Mouse (Mus musculus) cerebellum, adult 2 months (tissue): ENCODE results near the gene Cd96. TPM values are rescaled to one million over a fixed set of nuclear protein-coding genes. Genes with fewer than 3 reads are reported as not detected.

Experiments used
- DNase-seq, 2 experiments: peaks; one replicate each; pipeline ENCODE4 v3.0.0; 2021
- H3K27ac ChIP-seq: fragments of 200-500 bp; 2 replicates; pipeline ENCODE4 v1.5.1; 2012; ENCODE audit warnings: low read length, control low read depth, inconsistent platforms; ENCODE audit not compliant: insufficient read depth
- H3K27me3 ChIP-seq: fragments of 200-500 bp; 2 replicates; pipeline ENCODE4 v1.6.1; 2012; ENCODE audit warnings: inconsistent platforms, mild to moderate bottlenecking, low read length, moderate library complexity; ENCODE audit not compliant: control insufficient read depth, insufficient read depth
- H3K4me1 ChIP-seq: fragments of 200-500 bp; 2 replicates; pipeline ENCODE4 v1.6.1; 2011; ENCODE audit warnings: low read length; ENCODE audit not compliant: control insufficient read depth, insufficient read depth
- H3K4me3 ChIP-seq: fragments of 200-500 bp; replicated peaks from 2 replicates; pipeline ENCODE3; 2011; ENCODE audit warnings: mild to moderate bottlenecking, low read depth, low read length, control low read depth; ENCODE audit not compliant: insufficient read depth
- CTCF ChIP-seq: fragments of 200-500 bp; IDR thresholded peaks from 2 replicates; pipeline ENCODE4 v1.5.1; 2011; ENCODE audit warnings: low read depth, mild to moderate bottlenecking, control low read depth, low read length, moderate library complexity, borderline replicate concordance; ENCODE audit not compliant: insufficient read depth
- POLR2A ChIP-seq: fragments of 200-500 bp; IDR thresholded peaks from 2 replicates; pipeline ENCODE4 v1.6.1; 2011; ENCODE audit warnings: low read length, control low read depth, borderline replicate concordance; ENCODE audit not compliant: insufficient read depth
- WGBS: fragments of 180-500 bp; shearing (Covaris S2); methylation state at CpG from one replicate; pipeline ENCODE4 v1.1.7; 2018; 5-methylcytosine and 5-hydroxymethylcytosine counted together
- polyA plus RNA-seq: library from polyadenylated mRNA; depleted of rRNA; stranded (reverse); fragments of >200 nt; gene quantifications from 2 replicates; pipeline ENCODE4 v1.2.3, GENCODE M21; 2012

Cd96 gene
- polyA plus RNA-seq, 1 experiment = 0.05 TPM

- no peak overlapping the region for H3K27ac ChIP-seq
- no peaks in the 10 kb centered on the region for H3K4me1 ChIP-seq
- no peaks in the 10 kb centered on the region for H3K27me3 ChIP-seq
- TF ChIP-seq CTCF (no peak), POLR2A (no peak)
- H3K4me3 ChIP-seq = no peak overlapping the region
- no peak for DNase-seq
- 46% methylated on average over 2 of the region's 2 CpGs for WGBS
Observed at GRCm38 (mm10) chr16:46036261-46036660, 83.8 kb downstream of the Cd96 start.

GRCm38 (mm10) chr16:46033896-46034295, 86.2 kb downstream of the Cd96 start:
- Histone ChIP-seq H3K4me1 (no peaks in the 10 kb centered on the region), H3K27me3 (no peaks in the 10 kb centered on the region), H3K4me3 (no peak overlapping the region), H3K27ac (no peak overlapping the region)
- 31% methylated on average over 9 of the region's 9 CpGs for WGBS
- TF ChIP-seq POLR2A (no peak), CTCF (no peak)
- no peak for DNase-seq

DNA sequence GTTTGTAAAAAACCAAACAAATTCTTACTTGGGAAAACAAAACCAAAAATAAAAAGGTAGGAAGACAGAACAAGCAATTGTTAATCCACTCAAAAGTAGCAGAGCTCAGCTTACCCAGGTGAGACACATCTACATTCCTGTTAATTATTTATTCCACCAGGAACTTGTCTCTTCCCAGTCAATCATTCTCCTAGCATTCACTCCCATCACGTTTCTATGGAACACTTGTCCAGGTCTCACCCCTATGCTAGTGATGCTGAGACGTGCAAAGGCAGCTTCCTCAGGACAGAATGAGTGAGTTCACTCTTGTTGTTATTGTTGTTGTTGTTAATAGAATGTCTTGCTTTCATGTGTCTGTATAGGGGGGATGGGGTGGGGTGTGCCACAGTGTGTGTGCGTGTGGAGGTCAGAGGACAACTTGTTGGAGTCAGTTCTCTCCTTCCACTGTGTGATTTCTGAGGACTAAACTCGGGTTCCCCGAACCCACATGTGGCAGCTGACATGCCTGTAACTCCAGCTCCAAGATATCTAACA, 97.0 kb downstream of the Cd96 start:
- Histone ChIP-seq H3K4me3 (no peak overlapping the region), H3K27me3 (no peaks in the 10 kb centered on the region; the same call in 1 of the 2 replicates), H3K4me1 (no peaks in the 10 kb centered on the region), H3K27ac (no peak overlapping the region)
- 70% methylated on average over 5 of the region's 5 CpGs for WGBS
- no peak for DNase-seq
- TF ChIP-seq POLR2A (no peak), CTCF (no peak)

DNA sequence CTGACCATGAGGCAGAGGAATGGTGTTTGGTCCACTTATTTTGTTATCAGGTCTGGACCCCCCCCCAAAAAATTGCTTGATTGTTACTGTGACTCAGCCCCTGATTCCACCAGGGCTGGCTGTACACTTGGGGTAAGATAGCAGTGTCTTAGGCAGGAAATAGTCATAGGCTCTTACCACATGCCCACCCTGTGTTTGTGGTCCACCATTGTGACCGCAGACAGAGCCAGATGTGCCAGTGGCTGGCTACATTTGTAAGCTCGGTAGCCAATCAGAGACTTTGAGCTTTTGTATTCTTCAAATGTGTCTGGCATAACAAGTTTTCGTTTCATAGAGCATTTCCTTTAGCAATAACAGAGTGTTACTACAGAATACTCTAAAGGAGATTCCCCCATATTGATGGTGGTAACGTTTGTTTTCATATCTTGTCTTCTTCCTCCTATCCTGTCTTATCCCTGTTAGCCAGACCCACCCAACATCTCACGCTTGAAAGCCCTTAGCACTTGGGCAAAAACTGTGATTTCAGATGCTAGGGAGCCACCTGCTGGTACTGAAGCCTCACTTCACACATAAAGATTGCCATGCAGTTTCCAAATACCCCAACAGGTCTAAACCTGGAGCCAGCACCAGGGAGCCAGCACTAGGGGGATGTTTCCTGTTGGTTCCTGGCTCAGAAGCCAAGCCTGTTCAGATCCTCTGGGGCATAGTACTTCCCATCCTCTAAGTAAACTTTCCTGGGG, 97.7 kb downstream of the Cd96 start:
- Histone ChIP-seq H3K4me3 (no peak overlapping the region), H3K27me3 (no peaks in the 10 kb centered on the region; the same call in 1 of the 2 replicates), H3K4me1 (no peaks in the 10 kb centered on the region), H3K27ac (no peak overlapping the region)
- 45% methylated on average over 5 of the region's 5 CpGs for WGBS
- DNase-seq = peak; percentile 43 to 52
- TF ChIP-seq POLR2A = no peak
- peak; percentile 84 for TF ChIP-seq CTCF

- H3K27ac ChIP-seq = no peak overlapping the region
- TF ChIP-seq POLR2A (no peak), CTCF (no peak)
- 89% methylated on average over 2 of the region's 2 CpGs for WGBS
- no peaks in the 10 kb centered on the region; the same call in 1 of the 2 replicates for H3K27me3 ChIP-seq
- no peak overlapping the region for H3K4me3 ChIP-seq
- H3K4me1 ChIP-seq = no peaks in the 10 kb centered on the region
- no peak for DNase-seq
Observed at GRCm38 (mm10) chr16:46021302-46021701, 98.7 kb downstream of the Cd96 start.

DNA sequence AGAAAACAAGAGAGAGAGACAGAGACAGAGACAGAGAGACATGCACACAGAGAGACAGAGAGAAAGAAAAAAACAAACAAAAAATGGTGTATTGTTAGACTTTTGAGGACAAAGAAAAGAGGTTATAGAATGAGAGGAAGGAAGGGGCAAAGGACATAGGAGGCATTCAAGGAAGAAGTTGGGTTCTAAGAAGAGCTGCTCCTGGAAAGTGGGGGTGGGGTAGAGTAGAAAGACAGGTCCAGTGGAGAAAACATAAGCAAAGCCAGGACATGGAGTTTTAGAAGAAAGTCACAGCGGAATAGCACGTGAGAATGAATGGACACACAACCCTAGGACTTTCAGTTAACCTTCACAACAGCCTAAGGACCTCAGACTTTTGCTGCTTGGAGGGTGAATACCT, 99.7 kb downstream of the Cd96 start:
- Histone ChIP-seq H3K4me1 (no peaks in the 10 kb centered on the region), H3K27ac (no peak overlapping the region), H3K4me3 (no peak overlapping the region), H3K27me3 (no peaks in the 10 kb centered on the region; the same call in 1 of the 2 replicates)
- DNase-seq = no peak
- 94% methylated on average over 2 of the region's 2 CpGs for WGBS
- TF ChIP-seq CTCF = no peak
- no peak for TF ChIP-seq POLR2A

- no peak for TF ChIP-seq POLR2A
- TF ChIP-seq CTCF = no peak
- Histone ChIP-seq H3K4me3 (no peak overlapping the region), H3K27ac (no peak overlapping the region), H3K4me1 (no peaks in the 10 kb centered on the region), H3K27me3 (no peaks in the 10 kb centered on the region; the same call in 1 of the 2 replicates)
- WGBS = 85% methylated on average over 4 of the region's 4 CpGs
- no peak for DNase-seq
Observed at GRCm38 (mm10) chr16:46019799-46020198, 100.3 kb downstream of the Cd96 start.

GRCm38 (mm10) chr16:46019359-46019758, 100.7 kb downstream of the Cd96 start:
- no peak overlapping the region for H3K27ac ChIP-seq
- TF ChIP-seq POLR2A (no peak), CTCF (no peak)
- no peaks in the 10 kb centered on the region; the same call in 1 of the 2 replicates for H3K27me3 ChIP-seq
- DNase-seq = no peak
- H3K4me3 ChIP-seq = no peak overlapping the region
- WGBS = 63% methylated on average over 1 of the region's 1 CpGs
- no peaks in the 10 kb centered on the region for H3K4me1 ChIP-seq
